Mouse (Mus musculus) left cerebral cortex, postnatal 25 days (tissue): Measurements from ENCODE around the gene Jaml. TPM values are rescaled to one million over a fixed set of nuclear protein-coding genes. Genes with fewer than 3 reads are reported as not detected.

Source experiments
- DNase-seq, 2 experiments: peaks; one replicate each; pipeline ENCODE4 v3.0.0; 2022; ENCODE audit warnings: low spot score in 2 of 2, mixed read lengths in 1 of 2
- intact Hi-C: fragments of 180-260 bp; cut with DNase I; formaldehyde crosslinking; loops from one replicate; pipeline ENCODE4 v1.15.1; 2025
- total RNA-seq, 2 experiments: library from RNA; stranded (reverse); gene quantifications; 2 replicates each; pipeline ENCODE4 v1.2.3; 2021

Gene Jaml
- total RNA-seq, 2 experiments from 2014 or later, result 0.87 to 0.89 TPM

DNA sequence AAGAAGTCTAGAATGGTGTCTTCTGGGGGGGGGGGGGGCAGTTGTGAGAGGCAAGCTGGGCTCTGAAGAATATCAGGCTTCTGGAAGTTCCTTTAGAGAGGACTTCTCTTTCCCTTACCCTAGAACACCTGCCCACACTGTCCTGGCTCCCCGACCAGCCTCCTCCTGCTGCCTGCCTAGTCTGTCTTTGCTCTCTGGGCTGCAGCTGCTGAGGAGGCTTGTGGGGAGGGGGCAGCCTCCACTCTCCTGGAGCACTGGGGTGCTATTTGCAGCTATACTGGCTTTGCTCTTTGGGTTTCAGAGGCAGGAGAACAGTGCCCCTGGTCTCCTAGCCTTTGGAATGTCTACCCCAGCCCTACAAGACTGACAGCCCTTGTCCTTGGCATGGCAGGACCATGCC, 72.0 kb downstream of the Jaml start:
- no peak for DNase-seq
- intact Hi-C loops, result no loop called here

DNA sequence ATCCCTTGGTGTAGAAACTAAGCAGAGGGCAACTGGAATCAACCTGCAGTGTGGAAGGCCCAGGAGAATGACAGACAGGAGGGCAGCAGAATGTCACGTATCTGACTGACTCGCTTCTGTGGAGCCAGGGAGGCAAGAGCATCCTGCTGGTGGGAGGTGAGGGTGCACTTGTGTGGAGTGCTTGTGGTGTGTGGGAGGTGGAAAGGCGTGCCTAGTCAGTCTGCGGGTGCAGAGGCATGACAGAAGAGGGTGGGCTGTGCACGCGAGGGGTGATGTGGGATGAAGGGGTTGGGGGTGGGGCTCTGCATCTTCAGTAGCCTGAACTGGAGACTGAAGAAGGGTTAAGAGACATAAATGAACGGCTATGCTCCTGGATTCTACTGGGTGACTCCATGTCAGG, 74.4 kb downstream of the Jaml start:
- DNase-seq, result no peak
- intact Hi-C loops, result no loop called here

Other genes starting within 250 kb of the Jaml start
- gene Kmt2a, start 197.9 kb upstream of the Jaml start, total RNA-seq, result 10 to 100 TPM; 54.6 to 58.6 TPM
- 100 to 1,000 TPM; 339 to 353 TPM for gene Atp5l, start 158.4 kb upstream of the Jaml start, total RNA-seq
- 10 to 100 TPM; 73.0 to 75.4 TPM for gene Ube4a, start 113.6 kb upstream of the Jaml start, total RNA-seq
- not detected for gene Cd3g, start 98.8 kb upstream of the Jaml start, total RNA-seq
- not detected for gene Cd3d, start 97.4 kb upstream of the Jaml start, total RNA-seq
- gene Cd3e, start 69.6 kb upstream of the Jaml start, total RNA-seq, result not detected
- gene Mpzl2, start 39.4 kb upstream of the Jaml start, total RNA-seq, result 1 to 10 TPM; 1.3 to 1.9 TPM
- 1 to 10 TPM; 4.0 to 6.4 TPM for gene Mpzl3, start 24.0 kb upstream of the Jaml start, total RNA-seq
- 100 to 1,000 TPM; 245 to 264 TPM for gene Scn2b, start 38.6 kb downstream of the Jaml start, total RNA-seq
- 100 to 1,000 TPM in 1 of 2 experiments, 10 to 100 TPM in 1; 26.7 to 103 TPM for gene Scn4b, start 59.2 kb downstream of the Jaml start, total RNA-seq
- 1 to 10 TPM; 1.1 to 1.5 TPM for gene BC049352, start 102.8 kb downstream of the Jaml start, total RNA-seq
- gene Tmprss4, start 124.9 kb downstream of the Jaml start, total RNA-seq, result under 1 TPM in 1 of 2 experiments, not detected in 1; 0.41 TPM
- 1 to 10 TPM; 3.0 to 4.1 TPM for gene Il10ra, start 190.0 kb downstream of the Jaml start, total RNA-seq
- gene Tmprss13, start 239.9 kb downstream of the Jaml start, total RNA-seq, result not detected